Mouse (Mus musculus) liver, postnatal 0 days (tissue): ENCODE measurements at regions not wholly inside any gene's neighbourhood (a gene's known extent, or its start where the extent isn't known, plus 50 kb on each side); places are given as distances from the start of the nearest gene placed in this dataset.
A peak's percentile ranks its signal among the peaks of the same experiment; 100 is the strongest.

Experiments used
- ATAC-seq: fragments of 200-750 bp; cut with Nextera tagmentation; 2 replicates; pipeline ENCODE4 v1.8.0; 2017; ENCODE audit warnings: mild to moderate bottlenecking, moderate library complexity
- DNase-seq: peaks from one replicate; pipeline ENCODE4 v3.0.0-alpha.2; 2016
- H3K27ac ChIP-seq: fragments of 300-500 bp; sonication (generic); 2 replicates; pipeline ENCODE4 v1.5.1; 2014; ENCODE audit warnings: antibody characterized with exemption, moderate library complexity, mild to moderate bottlenecking, low read depth
- H3K27me3 ChIP-seq: fragments of 300-500 bp; sonication (generic); 2 replicates; pipeline ENCODE4 v1.6.1; 2014; ENCODE audit warnings: low read length, control low read depth, mixed read lengths; ENCODE audit not compliant: insufficient read depth
- H3K36me3 ChIP-seq: fragments of 300-500 bp; sonication (generic); replicated peaks from 2 replicates; pipeline ENCODE4 v1.6.1; 2014; ENCODE audit warnings: mild to moderate bottlenecking, control low read depth, low read length, moderate library complexity, mixed read lengths; ENCODE audit not compliant: insufficient read depth
- H3K4me1 ChIP-seq: fragments of 300-500 bp; sonication (generic); 2 replicates; pipeline ENCODE4 v1.6.1; 2014; ENCODE audit warnings: antibody characterized with exemption, mild to moderate bottlenecking, control low read depth; ENCODE audit not compliant: insufficient read depth
- H3K4me2 ChIP-seq: fragments of 300-500 bp; sonication (generic); 2 replicates; pipeline ENCODE4 v1.6.1; 2014; ENCODE audit warnings: low read depth, mild to moderate bottlenecking, low read length, moderate library complexity, mixed read lengths
- H3K4me3 ChIP-seq: fragments of 300-500 bp; sonication (generic); 2 replicates; pipeline ENCODE4 v1.5.1; 2014; ENCODE audit warnings: low read depth, low read length
- H3K9ac ChIP-seq: fragments of 300-500 bp; sonication (generic); replicated peaks from 2 replicates; pipeline ENCODE4 v1.6.1; 2014; ENCODE audit warnings: mild to moderate bottlenecking, moderate library complexity
- H3K9me3 ChIP-seq: fragments of 300-500 bp; sonication (generic); 2 replicates; pipeline ENCODE4 v1.6.1; 2016; ENCODE audit warnings: mild to moderate bottlenecking, control low read depth, low read length, mixed read lengths
- CTCF ChIP-seq: sonication (generic); IDR thresholded peaks from 2 replicates; pipeline ENCODE4 v1.5.1; 2016; ENCODE audit warnings: antibody characterized with exemption, low read depth
- EP300 ChIP-seq: IDR thresholded peaks from 2 replicates; pipeline ENCODE4 v1.6.1; 2016; ENCODE audit warnings: antibody characterized with exemption, low read depth, mild to moderate bottlenecking
- WGBS: fragments of 180-500 bp; shearing (Covaris S2); extraction: QIAGEN DNeasy Blood & Tissue Kit; methylation state at CpG from one replicate; pipeline ENCODE4 v1.1.7; 2014; ENCODE audit not compliant: insufficient replicate concordance; 5-methylcytosine and 5-hydroxymethylcytosine counted together

- Histone ChIP-seq H3K4me1 (peaks cover 9% of the 10 kb centered on the region), H3K9ac (no peak overlapping the region), H3K27ac (no peak overlapping the region), H3K4me3 (no peak overlapping the region), H3K27me3 (no peaks in the 10 kb centered on the region), H3K9me3 (no peaks in the 10 kb centered on the region), H3K36me3 (no peaks in the 10 kb centered on the region), H3K4me2 (no peak overlapping the region; the same call in 1 of the 2 replicates)
- TF ChIP-seq CTCF (no peak), EP300 (peak; percentile 77)
- DNase-seq (no peak), ATAC-seq (peak; percentile 69)
- 35% methylated on average over 6 of the region's 6 CpGs for WGBS
Measured at GRCm38 (mm10) chr16:50095858-50096551, 295.7 kb downstream of the Cd47 start.

GRCm38 (mm10) chr16:50096563-50096962 lies 296.2 kb downstream of the Cd47 start:
- TF ChIP-seq CTCF: no peak
- TF ChIP-seq EP300: no peak
- DNase-seq: no peak

GRCm38 (mm10) chr16:50103340-50103739 lies 303.0 kb downstream of the Cd47 start:
- 50% methylated on average over 7 of the region's 7 CpGs for WGBS
- Histone ChIP-seq H3K36me3 (no peaks in the 10 kb centered on the region), H3K27me3 (no peaks in the 10 kb centered on the region), H3K4me2 (no peak overlapping the region), H3K4me3 (no peak overlapping the region), H3K9ac (no peak overlapping the region), H3K4me1 (no peaks in the 10 kb centered on the region), H3K9me3 (no peaks in the 10 kb centered on the region), H3K27ac (no peak overlapping the region)
- TF ChIP-seq EP300 (no peak), CTCF (no peak)
- ATAC-seq: no peak
- no peak for DNase-seq

More at GRCm38 (mm10) chr16:50096563-50096962, 296.2 kb downstream of the Cd47 start:
- Histone ChIP-seq H3K9me3 (no peaks in the 10 kb centered on the region), H3K4me2 (no peak overlapping the region), H3K36me3 (no peaks in the 10 kb centered on the region), H3K4me1 (peaks cover 9% of the 10 kb centered on the region), H3K9ac (no peak overlapping the region), H3K27me3 (no peaks in the 10 kb centered on the region), H3K4me3 (no peak overlapping the region), H3K27ac (no peak overlapping the region)
- peak; percentile 40 for ATAC-seq
- WGBS: 45% methylated on average over 2 of the region's 2 CpGs

GRCm38 (mm10) chr16:50118150-50118549 lies 314.0 kb downstream of the Bbx start:
- 84% methylated on average over 7 of the region's 7 CpGs for WGBS
- no peak overlapping the region for H3K9ac ChIP-seq
- DNase-seq: peak; percentile 28
- no peak overlapping the region for H3K4me3 ChIP-seq
- TF ChIP-seq EP300 (no peak), CTCF (peak; percentile 50)
- no peak overlapping the region for H3K4me2 ChIP-seq
- no peaks in the 10 kb centered on the region for H3K9me3 ChIP-seq
- no peak for ATAC-seq
- no peaks in the 10 kb centered on the region for H3K4me1 ChIP-seq
- no peak overlapping the region for H3K27ac ChIP-seq
- no peaks in the 10 kb centered on the region for H3K36me3 ChIP-seq
- no peaks in the 10 kb centered on the region for H3K27me3 ChIP-seq

GRCm38 (mm10) chr16:50122460-50122859 lies 309.7 kb downstream of the Bbx start:
- H3K27me3 ChIP-seq: no peaks in the 10 kb centered on the region
- H3K27ac ChIP-seq: no peak overlapping the region
- no peaks in the 10 kb centered on the region for H3K36me3 ChIP-seq
- WGBS: 81% methylated on average over 2 of the region's 2 CpGs
- H3K9me3 ChIP-seq: no peaks in the 10 kb centered on the region
- H3K9ac ChIP-seq: no peak overlapping the region
- TF ChIP-seq CTCF (no peak), EP300 (no peak)
- no peaks in the 10 kb centered on the region for H3K4me1 ChIP-seq
- H3K4me2 ChIP-seq: no peak overlapping the region
- H3K4me3 ChIP-seq: no peak overlapping the region
- DNase-seq (no peak), ATAC-seq (no peak)

GRCm38 (mm10) chr16:50124646-50125045 lies 307.5 kb downstream of the Bbx start:
- 71% methylated on average over 4 of the region's 4 CpGs for WGBS
- Histone ChIP-seq H3K36me3 (no peaks in the 10 kb centered on the region), H3K27ac (no peak overlapping the region), H3K4me1 (no peaks in the 10 kb centered on the region), H3K4me3 (no peak overlapping the region), H3K4me2 (no peak overlapping the region), H3K9me3 (no peaks in the 10 kb centered on the region), H3K9ac (no peak overlapping the region), H3K27me3 (no peaks in the 10 kb centered on the region)
- ATAC-seq: no peak
- no peak for DNase-seq
- no peak for TF ChIP-seq EP300
- no peak for TF ChIP-seq CTCF

- H3K36me3 ChIP-seq: no peaks in the 10 kb centered on the region
- H3K4me3 ChIP-seq: no peak overlapping the region
- no peak overlapping the region for H3K9ac ChIP-seq
- H3K27me3 ChIP-seq: no peaks in the 10 kb centered on the region
- no peak for TF ChIP-seq CTCF
- no peak for TF ChIP-seq EP300
- no peak overlapping the region for H3K27ac ChIP-seq
- WGBS: 48% methylated on average over 5 of the region's 5 CpGs
- H3K4me2 ChIP-seq: no peak overlapping the region
- DNase-seq (no peak), ATAC-seq (no peak)
- H3K4me1 ChIP-seq: no peaks in the 10 kb centered on the region
- H3K9me3 ChIP-seq: no peaks in the 10 kb centered on the region
Measured at GRCm38 (mm10) chr16:50125564-50125963, 306.6 kb downstream of the Bbx start.
